9 mouse cellular contexts compared by ENCODE assay signal in genomic region chr5:115431061-115431897, GRCm38 (mm10). TPM values are rescaled to one million over a fixed set of nuclear protein-coding genes. Genes with fewer than 3 reads are reported as not detected.
DNase-seq lines count a peak whose midpoint lies in the region; ATAC-seq and TF ChIP-seq lines count a peak whose summit lies in the region.
"Had no signal": no experiment of that assay in that cellular context is flagged by ENCODE, and none has a peak within 500 bp of the region (broad histone marks: within the 10 kb centered on the region; RNA-seq: fewer than 3 reads in every experiment).

No protein-coding gene starts in this region.

- H3K4me2 ChIP-seq in embryonic facial prominence, embryonic 13.5 days, result peak overlapping the region; percentile 88
- peak overlapping the region; percentile 93 for H3K4me2 ChIP-seq in limb, embryonic 11.5 days (ENCODE audit: low read depth, severe bottlenecking)

- no peak for TF ChIP-seq EP300 in heart, adult 2 months (IDR thresholded peaks at IDR 0.05; ENCODE audit: insufficient read depth, low read depth, low read length)
- no peak for TF ChIP-seq EP300 in ES-Bruce4 (IDR thresholded peaks at IDR 0.05; ENCODE audit: insufficient read depth, low read depth, low read length)

- H3K27ac ChIP-seq in heart, adult 2 months, result no peak overlapping the region
- H3K27ac ChIP-seq in ES-Bruce4 (ENCODE audit: insufficient read depth, low read length), result no peak overlapping the region
- peak overlapping the region; percentile 89 for H3K27ac ChIP-seq in embryonic facial prominence, embryonic 13.5 days
- peak overlapping the region; percentile 52; the same call in 1 of the 2 replicates for H3K27ac ChIP-seq in limb, embryonic 11.5 days (replicated peaks; ENCODE audit: low read depth, low read length)

- H3K4me3 ChIP-seq in heart, adult 2 months, result no peak overlapping the region
- peak overlapping the region; percentile 77 for H3K4me3 ChIP-seq in ES-Bruce4 (ENCODE audit: low read depth, low read length)
- H3K4me3 ChIP-seq in embryonic facial prominence, embryonic 13.5 days, result peak overlapping the region; percentile 94
- peak overlapping the region; percentile 97 for H3K4me3 ChIP-seq in limb, embryonic 11.5 days (ENCODE audit: low read depth, low read length)

- no peak for DNase-seq in heart, adult 2 months
- no peak for DNase-seq in heart, adult 18-20 months
- DNase-seq in limb, embryonic 11.5 days (ENCODE audit: low spot score), result peak; percentile 63
- DNase-seq in ovary, postnatal 36 days (ENCODE audit: low spot score), result peak; percentile 55
- no peak for DNase-seq in spleen, postnatal 36 days (ENCODE audit: low spot score in 2 of 2)

- intact Hi-C loops in heart, adult 2 months (cut with DNase I), result no loop called here

- no peaks in the 10 kb centered on the region for H3K79me2 ChIP-seq in heart, adult 2 months (replicated peaks; ENCODE audit: control insufficient read depth, insufficient read depth, low read length)

- H3K9me3 ChIP-seq in ES-Bruce4 (replicated peaks; ENCODE audit: control insufficient read depth, insufficient read depth, low read length, poor library complexity, severe bottlenecking), result no peaks in the 10 kb centered on the region
- no peaks in the 10 kb centered on the region for H3K9me3 ChIP-seq in embryonic facial prominence, embryonic 13.5 days
- H3K9me3 ChIP-seq in limb, embryonic 11.5 days (ENCODE audit: control insufficient read depth, low read length), result no peaks in the 10 kb centered on the region

- WGBS in heart, adult 2 months, result 35% methylated on average over 14 of the region's 14 CpGs
- 5% methylated on average over 14 of the region's 14 CpGs for WGBS in embryonic facial prominence, embryonic 13.5 days
- WGBS in limb, embryonic 11.5 days, result 7% methylated on average over 14 of the region's 14 CpGs

- TF ChIP-seq CTCF in heart, adult 2 months (IDR thresholded peaks at IDR 0.05), result peak; percentile 36
- TF ChIP-seq CTCF in ES-Bruce4 (IDR thresholded peaks at IDR 0.05; ENCODE audit: low read depth, low read length), result peak; percentile 70

- TF ChIP-seq POLR2A in heart, adult 2 months (IDR thresholded peaks at IDR 0.05; ENCODE audit: insufficient read depth, low read depth, low read length), result no peak
- TF ChIP-seq POLR2A in ES-Bruce4 (IDR thresholded peaks at IDR 0.05; ENCODE audit: insufficient read depth, low read length), result no peak

- no peaks in the 10 kb centered on the region for H3K4me1 ChIP-seq in heart, adult 2 months (ENCODE audit: control insufficient read depth, insufficient read depth, low read length)
- H3K4me1 ChIP-seq in ES-Bruce4 (ENCODE audit: control insufficient read depth, insufficient read depth, low read length), result peaks cover 15% of the 10 kb centered on the region
- peaks cover 62% of the 10 kb centered on the region for H3K4me1 ChIP-seq in embryonic facial prominence, embryonic 13.5 days
- peaks cover 58% of the 10 kb centered on the region for H3K4me1 ChIP-seq in limb, embryonic 11.5 days (ENCODE audit: control insufficient read depth, insufficient read depth, low read length)

- H3K27me3 ChIP-seq in heart, adult 2 months (ENCODE audit: control insufficient read depth, insufficient read depth, low read length), result peaks cover 17% of the 10 kb centered on the region
- H3K27me3 ChIP-seq in ES-Bruce4 (ENCODE audit: control insufficient read depth, insufficient read depth, low read length, poor library complexity, severe bottlenecking), result peaks cover 11% of the 10 kb centered on the region; the same call in 1 of the 2 replicates
- H3K27me3 ChIP-seq in embryonic facial prominence, embryonic 13.5 days, result no peaks in the 10 kb centered on the region
- peaks cover 2% of the 10 kb centered on the region; the same call in 1 of the 2 replicates for H3K27me3 ChIP-seq in limb, embryonic 11.5 days (ENCODE audit: control insufficient read depth, insufficient read depth, low read length)

- ATAC-seq in embryonic facial prominence, embryonic 13.5 days (ENCODE audit: insufficient number of reproducible peaks, insufficient read depth, low FRiP score, low TSS enrichment, low read depth), result no peak
- no peak for ATAC-seq in limb, embryonic 11.5 days (ENCODE audit: insufficient number of reproducible peaks, low FRiP score, low TSS enrichment, low read depth)
- no peak for ATAC-seq in megakaryocyte-erythroid progenitor cell, adult 5-6 weeks (replicated peaks; ENCODE audit: low FRiP score, low TSS enrichment, poor library complexity, severe bottlenecking)

- no peaks in the 10 kb centered on the region for H3K36me3 ChIP-seq in heart, adult 2 months (ENCODE audit: control insufficient read depth, insufficient read depth, low read length)
- H3K36me3 ChIP-seq in ES-Bruce4 (ENCODE audit: control insufficient read depth, insufficient read depth, low read length, poor library complexity, severe bottlenecking), result no peaks in the 10 kb centered on the region
- peaks cover 25% of the 10 kb centered on the region for H3K36me3 ChIP-seq in embryonic facial prominence, embryonic 13.5 days
- H3K36me3 ChIP-seq in limb, embryonic 11.5 days (ENCODE audit: control insufficient read depth, insufficient read depth, low read length), result no peaks in the 10 kb centered on the region

- no peak overlapping the region for H3K9ac ChIP-seq in heart, adult 2 months (ENCODE audit: low read depth, low read length)
- H3K9ac ChIP-seq in ES-Bruce4 (ENCODE audit: low read depth, poor library complexity, severe bottlenecking), result peak overlapping the region; percentile 98
- peak overlapping the region; percentile 98 for H3K9ac ChIP-seq in embryonic facial prominence, embryonic 13.5 days
- H3K9ac ChIP-seq in limb, embryonic 11.5 days (ENCODE audit: low read length), result peak overlapping the region; percentile 97

RNA-seq across cellular contexts. Expression of gene Msi1, which starts 1.9 kb away (rescaled TPM):
- total RNA-seq in heart, adult 2 months (2021), result under 1 TPM; 0.55 to 0.99 TPM
- 0.61 and 0.64 TPM in 2 replicates for polyA plus RNA-seq in heart, adult 2 months (2012; rRNA removed)
- total RNA-seq in heart, adult 18-20 months (2021), result under 1 TPM; 0.40 to 0.67 TPM
- polyA plus RNA-seq in ES-Bruce4 (2011; ENCODE audit: insufficient read depth, insufficient read length, low read depth, missing spikeins), result 48.7 and 49.2 TPM in 2 replicates
- polyA plus RNA-seq in embryonic facial prominence, embryonic 13.5 days (2015; fragmentation: Nextera tagmentation; extraction: Ambion mirVana), result 22.3 and 23.9 TPM in 2 replicates
- 45.9 and 48.3 TPM in 2 replicates for polyA plus RNA-seq in limb, embryonic 11.5 days (2014; fragmentation: Nextera tagmentation; extraction: Ambion mirVana)
- total RNA-seq in megakaryocyte-erythroid progenitor cell, adult 5-6 weeks (2014; fragmentation: Nextera tagmentation), result not detected in 2 replicates
- not detected in 2 replicates for total RNA-seq in megakaryocyte-erythroid progenitor cell, adult 5-6 weeks (2017)

RNA-seq across cellular contexts. Expression of gene Pla2g1b, which starts 34.8 kb away (rescaled TPM):
- not detected for total RNA-seq in heart, adult 2 months (2021)
- polyA plus RNA-seq in heart, adult 2 months (2012; rRNA removed), result not detected in 2 replicates
- not detected for total RNA-seq in heart, adult 18-20 months (2021)
- 55.4 and 63.2 TPM in 2 replicates for polyA plus RNA-seq in ES-Bruce4 (2011; ENCODE audit: insufficient read depth, insufficient read length, low read depth, missing spikeins)
- polyA plus RNA-seq in embryonic facial prominence, embryonic 13.5 days (2015; fragmentation: Nextera tagmentation; extraction: Ambion mirVana), result not detected in 2 replicates
- polyA plus RNA-seq in limb, embryonic 11.5 days (2014; fragmentation: Nextera tagmentation; extraction: Ambion mirVana), result not detected in 2 replicates
- not detected in 2 replicates for total RNA-seq in megakaryocyte-erythroid progenitor cell, adult 5-6 weeks (2014; fragmentation: Nextera tagmentation)
- total RNA-seq in megakaryocyte-erythroid progenitor cell, adult 5-6 weeks (2017), result not detected in 2 replicates
- total RNA-seq: gastrocnemius, postnatal 4 days had no signal

RNA-seq across cellular contexts. Expression of gene Sirt4, which starts 53.2 kb away (rescaled TPM):
- total RNA-seq in heart, adult 2 months (2021), result 10 to 100 TPM; 15.3 to 18.8 TPM
- 25.1 and 31.3 TPM in 2 replicates for polyA plus RNA-seq in heart, adult 2 months (2012; rRNA removed)
- 10 to 100 TPM; 13.6 to 19.5 TPM for total RNA-seq in heart, adult 18-20 months (2021)
- 22.2 and 28.3 TPM in 2 replicates for polyA plus RNA-seq in ES-Bruce4 (2011; ENCODE audit: insufficient read depth, insufficient read length, low read depth, missing spikeins)
- polyA plus RNA-seq in embryonic facial prominence, embryonic 13.5 days (2015; fragmentation: Nextera tagmentation; extraction: Ambion mirVana), result 24.8 and 28.1 TPM in 2 replicates
- polyA plus RNA-seq in limb, embryonic 11.5 days (2014; fragmentation: Nextera tagmentation; extraction: Ambion mirVana), result 19.2 and 19.7 TPM in 2 replicates
- total RNA-seq in megakaryocyte-erythroid progenitor cell, adult 5-6 weeks (2014; fragmentation: Nextera tagmentation), result 10.7 and 20.4 TPM in 2 replicates
- total RNA-seq in megakaryocyte-erythroid progenitor cell, adult 5-6 weeks (2017), result 3.4 and 7.2 TPM in 2 replicates

Comparison
In these comparisons a context has a peak if more than half of its experiments do, and no peak if none do; other contexts are left out.
1. DNase-seq: peak in limb, embryonic 11.5 days (single experiment) and ovary, postnatal 36 days (single experiment); none in heart, adult 2 months (0 of 2), heart, adult 18-20 months (0 of 2) and spleen, postnatal 36 days (0 of 2).
2. H3K27ac ChIP-seq: peak in embryonic facial prominence, embryonic 13.5 days (single experiment) and limb, embryonic 11.5 days (single experiment); none in heart, adult 2 months (single experiment) and ES-Bruce4 (single experiment).
3. RNA of gene Msi1, which starts 1.9 kb away (polyA plus RNA-seq): 48.7 to 49.2 TPM in ES-Bruce4, 45.9 to 48.3 TPM in limb, embryonic 11.5 days and 22.3 to 23.9 TPM in embryonic facial prominence, embryonic 13.5 days; 0.61 to 0.64 TPM in heart, adult 2 months; every median in the first group is over 10 times any median in the second.
4. RNA of gene Pla2g1b, which starts 34.8 kb away (polyA plus RNA-seq): 55.4 to 63.2 TPM in ES-Bruce4; not detected in heart, adult 2 months, not detected in embryonic facial prominence, embryonic 13.5 days and not detected in limb, embryonic 11.5 days; every median in the first group is over 10 times any median in the second.